Mouse (Mus musculus) limb, embryonic 11.5 days (tissue): Measurements from ENCODE around the gene Cox6b1. TPM values are rescaled to one million over a fixed set of nuclear protein-coding genes. Genes with fewer than 3 reads are reported as not detected.

Experiments
- ATAC-seq: fragments of 200-750 bp; cut with Nextera tagmentation; 2 replicates; pipeline ENCODE4 v1.8.0; 2017; ENCODE audit warnings: low read depth; ENCODE audit not compliant: insufficient number of reproducible peaks, low FRiP score, low TSS enrichment
- DNase-seq: peaks from one replicate; pipeline ENCODE4 v3.0.0-alpha.2; 2015; ENCODE audit warnings: low spot score
- H3K27ac ChIP-seq: fragments of 300-500 bp; sonication (generic); replicated peaks from 2 replicates; pipeline ENCODE4 v1.5.1; 2014; ENCODE audit warnings: low read depth, mild to moderate bottlenecking, low read length
- H3K27me3 ChIP-seq: fragments of 300-500 bp; sonication (generic); 2 replicates; pipeline ENCODE4 v1.6.1; 2014; ENCODE audit warnings: mild to moderate bottlenecking, low read length, mixed read lengths; ENCODE audit not compliant: control insufficient read depth, insufficient read depth
- H3K36me3 ChIP-seq: fragments of 300-500 bp; sonication (generic); 2 replicates; pipeline ENCODE4 v1.6.1; 2014; ENCODE audit warnings: mild to moderate bottlenecking, low read length, moderate library complexity, mixed read lengths; ENCODE audit not compliant: control insufficient read depth, insufficient read depth
- H3K4me1 ChIP-seq: fragments of 300-500 bp; sonication (generic); 2 replicates; pipeline ENCODE4 v1.6.1; 2014; ENCODE audit warnings: low read length, mixed read lengths; ENCODE audit not compliant: control insufficient read depth, insufficient read depth
- H3K4me2 ChIP-seq: fragments of 300-500 bp; sonication (generic); 2 replicates; pipeline ENCODE4 v1.6.1; 2014; ENCODE audit warnings: low read depth, mild to moderate bottlenecking, moderate library complexity; ENCODE audit not compliant: severe bottlenecking
- H3K4me3 ChIP-seq: fragments of 300-500 bp; sonication (generic); 2 replicates; pipeline ENCODE4 v1.5.1; 2014; ENCODE audit warnings: low read depth, low read length
- H3K9ac ChIP-seq: fragments of 300-500 bp; sonication (generic); 2 replicates; pipeline ENCODE4 v1.6.1; 2014; ENCODE audit warnings: mild to moderate bottlenecking, low read length
- H3K9me3 ChIP-seq: fragments of 300-500 bp; sonication (generic); 2 replicates; pipeline ENCODE4 v1.6.1; 2016; ENCODE audit warnings: low read length; ENCODE audit not compliant: control insufficient read depth
- WGBS: fragments of 180-500 bp; shearing (Covaris S2); extraction: QIAGEN DNeasy Blood & Tissue Kit; methylation state at CpG from one replicate; pipeline ENCODE4 v1.1.7; 2014; 5-methylcytosine and 5-hydroxymethylcytosine counted together
- polyA plus RNA-seq: library from polyadenylated mRNA; unstranded; fragments of >200 nt; fragmentation: Nextera tagmentation; extraction: Ambion mirVana; gene quantifications from 2 replicates; pipeline ENCODE4 v1.2.1, GENCODE M21; 2014

The Cox6b1 gene
- polyA plus RNA-seq, 1 experiment from 2014 or later, result 801 TPM

DNA sequence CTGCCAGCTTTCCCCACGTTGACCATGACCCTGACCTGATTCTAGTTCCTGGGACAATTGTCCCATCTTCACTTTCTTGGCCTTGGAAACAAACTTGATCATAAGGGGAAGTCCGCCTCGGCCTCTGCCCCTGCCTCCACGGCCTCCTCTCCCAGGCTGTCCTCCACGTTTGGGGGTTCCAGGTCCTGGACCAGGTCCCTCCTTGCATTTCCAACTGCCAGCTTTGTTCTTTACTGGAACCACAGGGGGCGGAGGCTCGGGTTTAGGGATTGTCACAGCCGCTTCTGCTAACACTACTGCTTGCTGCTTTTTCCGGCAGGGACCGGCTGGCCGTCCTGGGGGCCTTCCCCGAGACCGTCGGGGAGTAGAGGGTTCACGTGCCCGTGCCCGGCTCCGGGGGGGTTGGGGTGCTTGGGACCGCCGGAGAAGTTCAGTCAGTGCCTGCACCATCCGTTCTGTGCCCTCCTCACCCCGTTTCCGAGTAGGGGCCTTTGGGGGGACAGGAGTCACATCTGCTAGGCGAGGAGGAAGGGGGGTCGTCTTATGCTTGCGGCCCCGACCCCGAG, 39.4 kb downstream of the Cox6b1 start:
- H3K4me3 ChIP-seq, result 0 out of 2 replicates have a peak overlapping the region, but pooled peaks have one; percentile 6
- H3K9ac ChIP-seq, result no peak overlapping the region
- H3K27me3 ChIP-seq, result no peaks in the 10 kb centered on the region
- ATAC-seq, result no peak
- H3K9me3 ChIP-seq, result no peaks in the 10 kb centered on the region
- no peak overlapping the region for H3K27ac ChIP-seq
- DNase-seq, result no peak
- peaks cover 11% of the 10 kb centered on the region for H3K4me1 ChIP-seq
- H3K36me3 ChIP-seq, result peaks cover 35% of the 10 kb centered on the region
- H3K4me2 ChIP-seq, result no peak overlapping the region
- WGBS, result 92% methylated on average over 28 of the region's 28 CpGs

DNA sequence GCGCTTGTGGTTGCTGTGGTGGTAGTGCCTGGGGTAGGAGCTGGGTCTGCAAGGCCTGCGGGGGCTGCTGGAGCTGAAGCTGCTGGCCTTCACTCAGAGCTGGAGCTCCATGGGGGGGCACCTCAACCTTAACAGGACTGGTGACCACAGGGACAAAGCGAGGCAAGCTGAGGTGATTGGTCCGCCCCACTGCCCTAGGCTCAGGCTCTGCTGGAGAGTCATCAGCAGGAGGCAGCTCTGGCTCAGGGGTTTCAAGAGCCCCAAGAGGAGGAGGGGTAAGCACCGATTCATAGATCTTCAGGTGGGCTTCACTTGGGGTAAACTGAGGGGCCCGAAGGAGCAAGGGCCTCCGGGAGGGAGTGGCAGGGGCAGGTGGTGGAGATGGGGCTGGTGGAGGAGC, 40.8 kb downstream of the Cox6b1 start:
- Histone ChIP-seq H3K27me3 (no peaks in the 10 kb centered on the region), H3K9ac (no peak overlapping the region), H3K4me3 (no peak overlapping the region; the same call in 1 of the 2 replicates), H3K27ac (no peak overlapping the region), H3K4me2 (no peak overlapping the region), H3K36me3 (peaks cover 44% of the 10 kb centered on the region), H3K4me1 (peaks cover 11% of the 10 kb centered on the region), H3K9me3 (no peaks in the 10 kb centered on the region)
- ATAC-seq (no peak), DNase-seq (no peak)
- WGBS, result 93% methylated on average over 7 of the region's 7 CpGs

DNA sequence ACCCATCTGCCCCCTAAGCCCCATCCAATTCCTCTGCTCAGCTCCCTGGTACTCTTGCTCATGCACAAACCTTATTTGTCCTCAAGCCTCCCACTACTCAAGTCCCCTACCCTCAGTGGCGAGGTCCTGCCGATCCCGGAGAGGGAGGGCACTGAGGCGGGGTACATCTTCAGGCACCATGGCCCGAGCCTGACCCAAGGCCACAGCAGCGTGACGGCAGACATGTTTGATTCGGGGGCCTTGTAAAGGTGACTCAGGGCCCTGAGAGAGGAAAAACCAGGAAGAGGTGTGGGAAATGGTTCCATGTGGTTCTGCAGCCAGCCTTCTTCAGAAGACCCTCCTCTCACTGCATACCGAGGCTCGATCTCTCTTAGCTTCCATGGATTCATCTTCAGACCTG, 41.6 kb downstream of the Cox6b1 start:
- Histone ChIP-seq H3K4me3 (no peak overlapping the region), H3K27ac (no peak overlapping the region), H3K9ac (no peak overlapping the region), H3K36me3 (peaks cover 51% of the 10 kb centered on the region), H3K4me2 (no peak overlapping the region), H3K4me1 (peaks cover 6% of the 10 kb centered on the region), H3K9me3 (no peaks in the 10 kb centered on the region), H3K27me3 (no peaks in the 10 kb centered on the region)
- DNase-seq (no peak), ATAC-seq (no peak)
- 94% methylated on average over 10 of the region's 10 CpGs for WGBS

DNA sequence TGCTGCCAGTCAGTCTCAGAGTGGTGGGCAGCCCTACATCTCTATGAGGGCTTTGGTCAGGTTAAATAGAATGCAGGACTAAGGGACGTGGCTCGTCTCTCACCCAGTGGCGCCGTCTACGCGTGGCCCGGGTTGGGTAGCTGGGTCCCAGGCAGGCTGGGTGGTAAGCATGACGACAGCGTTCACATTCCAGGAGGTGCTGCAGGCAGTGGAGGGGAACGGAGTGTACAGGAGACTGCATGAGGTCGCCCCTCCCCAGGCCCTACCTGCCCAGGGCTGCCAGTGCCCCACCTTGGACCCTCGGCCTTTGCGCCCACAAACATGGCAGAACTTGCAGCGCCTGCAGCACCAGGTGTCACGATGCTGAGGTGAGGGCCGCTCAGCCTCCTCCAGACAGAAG, 44.4 kb downstream of the Cox6b1 start:
- H3K36me3 ChIP-seq, result peaks cover 68% of the 10 kb centered on the region

DNA sequence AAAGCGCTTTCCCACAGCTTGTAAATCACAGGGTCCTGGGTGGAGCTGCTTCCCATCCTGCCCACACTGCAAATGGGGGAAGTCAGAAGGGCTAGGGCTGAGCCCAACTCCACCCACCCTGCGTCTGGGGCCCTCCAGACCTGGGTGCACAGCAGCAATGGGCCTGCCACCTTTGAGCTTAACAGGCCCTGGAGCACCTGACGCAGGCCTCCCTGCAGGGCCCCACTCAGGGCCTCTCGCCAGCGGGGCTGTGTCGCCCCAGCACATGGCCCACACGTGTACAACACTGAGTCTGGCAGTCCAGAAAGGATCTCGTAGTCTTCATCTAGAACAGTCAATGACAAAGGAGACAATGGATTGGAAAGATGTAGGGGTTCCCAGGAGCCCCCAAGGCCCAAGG, 46.0 kb downstream of the Cox6b1 start:
- H3K4me2 ChIP-seq, result no peak overlapping the region
- no peaks in the 10 kb centered on the region for H3K4me1 ChIP-seq
- WGBS, result 90% methylated on average over 8 of the region's 8 CpGs
- no peak overlapping the region for H3K9ac ChIP-seq
- H3K4me3 ChIP-seq, result 0 out of 2 replicates have a peak overlapping the region, but pooled peaks have one; percentile 2
- H3K9me3 ChIP-seq, result no peaks in the 10 kb centered on the region
- H3K36me3 ChIP-seq, result peaks cover 73% of the 10 kb centered on the region
- no peak for DNase-seq
- H3K27me3 ChIP-seq, result no peaks in the 10 kb centered on the region
- no peak for ATAC-seq
- no peak overlapping the region for H3K27ac ChIP-seq

More for the DNA sequence above, 44.4 kb downstream of the Cox6b1 start:
- Histone ChIP-seq H3K27ac (no peak overlapping the region), H3K4me2 (no peak overlapping the region), H3K4me3 (no peak overlapping the region), H3K4me1 (no peaks in the 10 kb centered on the region), H3K9me3 (no peaks in the 10 kb centered on the region), H3K9ac (no peak overlapping the region), H3K27me3 (no peaks in the 10 kb centered on the region)
- WGBS, result 95% methylated on average over 16 of the region's 16 CpGs
- ATAC-seq, result no peak
- DNase-seq, result no peak

DNA sequence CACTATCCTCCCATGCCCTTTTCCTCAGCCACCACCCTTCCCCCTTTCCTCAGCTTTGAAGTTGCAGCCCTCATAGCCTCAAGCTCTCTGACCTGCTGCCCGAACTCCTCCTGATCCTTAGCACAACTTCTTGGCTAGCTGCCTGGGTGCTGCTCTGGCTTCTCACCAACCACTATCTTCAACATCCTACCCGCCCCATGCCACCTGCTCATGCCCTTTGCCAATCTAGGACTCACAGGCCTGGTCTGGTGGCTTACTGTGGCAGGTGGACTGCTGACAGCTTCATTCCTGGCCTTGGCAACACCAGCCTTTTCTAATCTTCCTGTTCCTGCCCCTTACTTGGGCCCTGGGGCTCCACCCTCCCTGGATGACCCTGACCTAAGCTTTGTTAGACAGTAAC, 53.0 kb downstream of the Cox6b1 start:
- no peak for ATAC-seq
- H3K4me1 ChIP-seq, result no peaks in the 10 kb centered on the region
- no peak overlapping the region for H3K4me2 ChIP-seq
- no peak for DNase-seq
- WGBS, result 86% methylated on average over 2 of the region's 2 CpGs
- H3K9me3 ChIP-seq, result no peaks in the 10 kb centered on the region
- peaks cover 67% of the 10 kb centered on the region for H3K36me3 ChIP-seq
- no peak overlapping the region for H3K4me3 ChIP-seq
- no peaks in the 10 kb centered on the region for H3K27me3 ChIP-seq
- no peak overlapping the region for H3K27ac ChIP-seq
- H3K9ac ChIP-seq, result no peak overlapping the region

DNA sequence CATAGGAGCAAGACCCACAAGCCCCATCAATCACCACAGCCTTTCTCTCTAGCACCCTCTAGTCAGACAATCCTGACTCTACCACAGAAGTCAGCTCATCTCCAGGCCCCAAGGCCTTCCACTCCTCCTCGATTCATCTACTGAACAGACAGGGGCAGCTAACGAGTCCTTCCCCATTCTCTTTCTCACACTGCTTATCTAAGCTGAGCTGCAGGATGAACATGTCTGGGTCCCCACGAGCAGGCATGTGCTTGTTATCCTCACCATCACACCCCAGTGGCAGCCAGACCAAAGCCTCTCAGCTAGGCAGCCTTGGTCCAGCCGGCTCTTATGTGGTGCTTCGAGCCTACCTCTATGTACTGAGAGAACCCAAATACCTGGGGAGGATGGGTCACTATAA, 53.6 kb downstream of the Cox6b1 start:
- no peak for ATAC-seq
- Histone ChIP-seq H3K4me1 (no peaks in the 10 kb centered on the region), H3K4me2 (no peak overlapping the region), H3K9me3 (no peaks in the 10 kb centered on the region), H3K27me3 (no peaks in the 10 kb centered on the region), H3K9ac (no peak overlapping the region), H3K36me3 (peaks cover 61% of the 10 kb centered on the region), H3K27ac (no peak overlapping the region), H3K4me3 (no peak overlapping the region)
- DNase-seq, result no peak
- WGBS, result 92% methylated on average over 5 of the region's 5 CpGs

DNA sequence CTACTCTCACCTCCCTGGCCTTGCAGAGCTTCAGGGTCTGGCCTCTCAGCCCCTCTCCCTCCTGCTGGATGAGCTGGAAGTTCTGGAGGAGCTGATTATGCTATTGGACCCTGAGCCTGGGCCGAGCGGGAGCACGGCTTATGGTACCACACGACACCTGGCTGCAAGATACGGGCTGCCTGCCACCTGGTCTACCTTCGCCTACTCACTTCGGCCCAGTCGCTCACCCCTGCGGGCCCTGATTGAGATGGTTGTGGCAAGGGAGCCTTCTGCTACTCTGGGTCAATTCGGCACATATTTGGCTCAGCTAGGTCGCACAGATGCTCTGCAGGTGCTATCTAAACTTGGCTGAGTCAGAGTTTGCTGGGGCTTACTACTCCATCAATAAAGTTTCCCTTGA, 58.4 kb downstream of the Cox6b1 start:
- Histone ChIP-seq H3K9me3 (no peaks in the 10 kb centered on the region), H3K4me3 (no peak overlapping the region), H3K27ac (no peak overlapping the region), H3K36me3 (peaks cover 26% of the 10 kb centered on the region), H3K4me2 (no peak overlapping the region), H3K9ac (no peak overlapping the region), H3K4me1 (peaks cover 6% of the 10 kb centered on the region; the same call in 1 of the 2 replicates), H3K27me3 (no peaks in the 10 kb centered on the region)
- ATAC-seq (no peak), DNase-seq (no peak)
- 93% methylated on average over 11 of the region's 11 CpGs for WGBS
